Mouse (Mus musculus) bone marrow macrophage, adult 2 months (primary cell): ENCODE results near the gene Apba3.

ENCODE experiments used
- CTCF ChIP-seq: IDR thresholded peaks from 2 replicates; pipeline ENCODE4 v1.5.1; 2012; ENCODE audit warnings: low read depth, mild to moderate bottlenecking, low read length, moderate library complexity
- POLR2A ChIP-seq: IDR thresholded peaks from 2 replicates; pipeline ENCODE4 v1.6.1; 2012; ENCODE audit warnings: mild to moderate bottlenecking, low read depth, low read length, borderline replicate concordance

- peak; percentile 98 for TF ChIP-seq CTCF
- TF ChIP-seq POLR2A: no peak
Measured at GRCm38 (mm10) chr10:81240876-81241275, 25.9 kb upstream of the Apba3 start.
